9 mouse cellular contexts compared by ENCODE assay signal in the genomic region with DNA sequence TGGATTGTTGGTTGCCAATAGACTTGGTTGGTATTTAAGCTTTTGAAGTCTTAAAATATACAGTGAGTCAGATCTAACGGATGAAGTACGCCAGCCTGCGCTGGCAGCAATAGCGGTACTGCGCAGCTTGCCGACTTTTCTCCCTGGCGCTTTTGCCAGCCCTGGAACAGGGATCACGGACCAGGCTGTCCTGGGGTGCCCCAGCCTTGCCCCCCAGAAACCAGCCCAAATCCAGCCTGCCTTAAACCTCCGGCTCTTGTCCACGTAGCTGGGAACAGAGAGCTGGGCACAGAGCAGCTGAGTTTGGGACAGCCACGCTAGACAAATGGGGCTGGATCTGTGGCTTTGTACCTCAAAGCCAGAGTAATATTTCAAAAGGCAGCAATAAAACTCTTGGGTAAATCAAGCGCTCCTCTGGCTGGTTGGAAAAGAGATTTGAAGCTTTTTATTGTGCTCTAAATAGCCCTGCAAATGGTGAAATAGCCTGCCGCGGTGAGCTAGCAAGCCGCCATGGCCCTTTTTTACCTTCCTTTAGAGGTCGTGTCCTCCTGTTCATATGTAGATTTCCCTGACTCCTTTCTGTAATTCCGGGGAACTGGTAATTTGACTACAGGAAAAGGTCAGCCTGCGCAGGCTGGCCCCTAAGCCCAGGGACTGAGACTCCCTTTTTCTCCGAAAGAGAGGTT. TPM values are rescaled to one million over a fixed set of nuclear protein-coding genes. Genes with fewer than 3 reads are reported as not detected.
DNase-seq lines count a peak whose midpoint lies in the region; ATAC-seq lines count a peak whose summit lies in the region.
"Had no signal": no experiment of that assay in that cellular context is flagged by ENCODE, and none has a peak within 500 bp of the region (broad histone marks: within the 10 kb centered on the region; RNA-seq: fewer than 3 reads in every experiment).

No protein-coding gene starts in this region.

- H3K4me3 ChIP-seq in midbrain, embryonic 14.5 days (replicated peaks; ENCODE audit: low read depth, low read length) = no peak overlapping the region
- H3K4me3 ChIP-seq in midbrain, embryonic 16.5 days (ENCODE audit: low read depth, low read length) = no peak overlapping the region
- H3K4me3 ChIP-seq in limb, embryonic 12.5 days (replicated peaks) = peak overlapping the region; percentile 34
- H3K4me3 ChIP-seq in neural tube, embryonic 11.5 days (ENCODE audit: low read depth, low read length) = peak overlapping the region; percentile 33
- H3K4me3 ChIP-seq: embryonic facial prominence, embryonic 15.5 days had no signal

- no peak overlapping the region for H3K27ac ChIP-seq in midbrain, embryonic 14.5 days (replicated peaks; ENCODE audit: low read depth, low read length)
- no peak overlapping the region for H3K27ac ChIP-seq in midbrain, embryonic 16.5 days (ENCODE audit: low read length)
- H3K27ac ChIP-seq in limb, embryonic 12.5 days = 0 out of 2 replicates have a peak overlapping the region, but pooled peaks have one; percentile 35
- peak overlapping the region; percentile 99 for H3K27ac ChIP-seq in neural tube, embryonic 11.5 days (ENCODE audit: low read depth, low read length)
- H3K27ac ChIP-seq: embryonic facial prominence, embryonic 15.5 days had no signal

- under 1% methylated on average over 19 of the region's 19 CpGs for WGBS in midbrain, embryonic 14.5 days
- WGBS in midbrain, embryonic 16.5 days = 1% methylated on average over 19 of the region's 19 CpGs
- under 1% methylated on average over 19 of the region's 19 CpGs for WGBS in limb, embryonic 12.5 days
- under 1% methylated on average over 19 of the region's 19 CpGs for WGBS in neural tube, embryonic 11.5 days

- DNase-seq in cerebellum, postnatal 10 days = peak; percentile 51 to 59
- DNase-seq in cerebellum, adult 9-10 months = no peak
- peak; percentile 43 for DNase-seq in midbrain, embryonic 14.5 days
- DNase-seq in heart, postnatal 4 days = peak; percentile 21
- peak; percentile 76 for DNase-seq in neural tube, embryonic 11.5 days (ENCODE audit: low spot score)
- no peak for DNase-seq in gastrocnemius, postnatal 14 days

- no peak overlapping the region for H3K9ac ChIP-seq in midbrain, embryonic 14.5 days (replicated peaks; ENCODE audit: low read length)
- H3K9ac ChIP-seq in midbrain, embryonic 16.5 days (ENCODE audit: low read depth, low read length) = no peak overlapping the region
- H3K9ac ChIP-seq in limb, embryonic 12.5 days (replicated peaks) = peak overlapping the region; percentile 44
- H3K9ac ChIP-seq in neural tube, embryonic 11.5 days (ENCODE audit: low read length) = peak overlapping the region; percentile 85
- H3K9ac ChIP-seq: embryonic facial prominence, embryonic 15.5 days had no signal

- H3K36me3 ChIP-seq in midbrain, embryonic 14.5 days (ENCODE audit: control insufficient read depth, insufficient read depth, low read length) = no peaks in the 10 kb centered on the region
- H3K36me3 ChIP-seq in midbrain, embryonic 16.5 days (ENCODE audit: control insufficient read depth, insufficient read depth, low read length) = no peaks in the 10 kb centered on the region
- H3K36me3 ChIP-seq in limb, embryonic 12.5 days = no peaks in the 10 kb centered on the region
- H3K36me3 ChIP-seq in neural tube, embryonic 11.5 days (ENCODE audit: control insufficient read depth, insufficient read depth, low read length) = no peaks in the 10 kb centered on the region
- H3K36me3 ChIP-seq: embryonic facial prominence, embryonic 15.5 days had no signal

- H3K4me2 ChIP-seq in midbrain, embryonic 14.5 days (ENCODE audit: low read length) = no peak overlapping the region
- H3K4me2 ChIP-seq in midbrain, embryonic 16.5 days (ENCODE audit: low read length) = no peak overlapping the region
- peak overlapping the region; percentile 64 for H3K4me2 ChIP-seq in limb, embryonic 12.5 days
- peak overlapping the region; percentile 90 for H3K4me2 ChIP-seq in neural tube, embryonic 11.5 days (ENCODE audit: low read depth)
- H3K4me2 ChIP-seq: embryonic facial prominence, embryonic 15.5 days had no signal

- no peaks in the 10 kb centered on the region for H3K9me3 ChIP-seq in midbrain, embryonic 14.5 days (ENCODE audit: control insufficient read depth, low read length)
- no peaks in the 10 kb centered on the region for H3K9me3 ChIP-seq in midbrain, embryonic 16.5 days (replicated peaks; ENCODE audit: control insufficient read depth, low read length, poor library complexity, severe bottlenecking)
- no peaks in the 10 kb centered on the region for H3K9me3 ChIP-seq in limb, embryonic 12.5 days
- no peaks in the 10 kb centered on the region for H3K9me3 ChIP-seq in neural tube, embryonic 11.5 days (ENCODE audit: control insufficient read depth, low read length)
- H3K9me3 ChIP-seq: embryonic facial prominence, embryonic 15.5 days had no signal

- no peaks in the 10 kb centered on the region for H3K4me1 ChIP-seq in midbrain, embryonic 14.5 days (ENCODE audit: control insufficient read depth, insufficient read depth, low read length)
- no peaks in the 10 kb centered on the region for H3K4me1 ChIP-seq in midbrain, embryonic 16.5 days (ENCODE audit: control insufficient read depth, insufficient read depth, low read length)
- peaks cover 18% of the 10 kb centered on the region for H3K4me1 ChIP-seq in limb, embryonic 12.5 days (replicated peaks)
- peaks cover 56% of the 10 kb centered on the region for H3K4me1 ChIP-seq in neural tube, embryonic 11.5 days (ENCODE audit: control insufficient read depth, insufficient read depth, low read length)
- H3K4me1 ChIP-seq: embryonic facial prominence, embryonic 15.5 days had no signal

- ATAC-seq in midbrain, embryonic 14.5 days (ENCODE audit: low FRiP score, low TSS enrichment) = no peak
- ATAC-seq in midbrain, embryonic 16.5 days = no peak
- ATAC-seq in limb, embryonic 12.5 days (ENCODE audit: insufficient number of reproducible peaks, insufficient read depth, low FRiP score, low TSS enrichment, low read depth) = peak; percentile 52; the same call in 1 of the 2 replicates
- peak; percentile 83 for ATAC-seq in neural tube, embryonic 11.5 days (ENCODE audit: insufficient read depth, low FRiP score, low TSS enrichment)

- H3K27me3 ChIP-seq in midbrain, embryonic 14.5 days (ENCODE audit: control insufficient read depth, insufficient read depth, low read length) = peaks cover 88% of the 10 kb centered on the region
- peaks cover 64% of the 10 kb centered on the region for H3K27me3 ChIP-seq in midbrain, embryonic 16.5 days (ENCODE audit: control insufficient read depth, insufficient read depth, low read depth, low read length)
- H3K27me3 ChIP-seq in limb, embryonic 12.5 days = peaks cover 53% of the 10 kb centered on the region
- H3K27me3 ChIP-seq in neural tube, embryonic 11.5 days (ENCODE audit: control insufficient read depth, insufficient read depth, low read length) = no peaks in the 10 kb centered on the region

- intact Hi-C loops in gastrocnemius, postnatal 14 days (cut with DNase I; ENCODE audit: low total_unique reads) = loop anchor here (10.0 kb wide), 2 partner anchors 131 to 821 kb away; no protein-coding TSS in a partner anchor

RNA-seq across cellular contexts. Expression of gene Skap2, which starts 6.2 kb away (rescaled TPM):
- polyA plus RNA-seq in midbrain, embryonic 14.5 days (2014; fragmentation: Nextera tagmentation; extraction: Ambion mirVana) = 4.5 and 5.8 TPM in 2 replicates
- 4.8 and 7.0 TPM in 2 replicates for polyA plus RNA-seq in midbrain, embryonic 16.5 days (2015; fragmentation: Nextera tagmentation; extraction: Ambion mirVana)
- 10 to 100 TPM in 1 of 2 experiments, 1 to 10 TPM in 1; 9.5 to 11.8 TPM for total RNA-seq in heart, postnatal 4 days (2021)
- polyA plus RNA-seq in limb, embryonic 12.5 days (2016; fragmentation: Nextera tagmentation; extraction: Ambion mirVana) = 14.4 and 14.6 TPM in 2 replicates
- polyA plus RNA-seq in neural tube, embryonic 11.5 days (2014; fragmentation: Nextera tagmentation; extraction: Ambion mirVana) = 70.1 and 71.8 TPM in 2 replicates
- 1 to 10 TPM; 4.6 to 4.8 TPM for total RNA-seq in gastrocnemius, postnatal 14 days (2021)

Comparison
In these comparisons a context has a peak if more than half of its experiments do, and no peak if none do; other contexts are left out.
1. DNase-seq: peak in cerebellum, postnatal 10 days (2 of 2), midbrain, embryonic 14.5 days (single experiment), heart, postnatal 4 days (single experiment) and neural tube, embryonic 11.5 days (single experiment); none in cerebellum, adult 9-10 months (single experiment) and gastrocnemius, postnatal 14 days (single experiment).
2. ATAC-seq: peak in limb, embryonic 12.5 days (single experiment) and neural tube, embryonic 11.5 days (single experiment); none in midbrain, embryonic 14.5 days (single experiment) and midbrain, embryonic 16.5 days (single experiment).
3. H3K27ac ChIP-seq: peak in limb, embryonic 12.5 days (single experiment) and neural tube, embryonic 11.5 days (single experiment); none in midbrain, embryonic 14.5 days (single experiment) and midbrain, embryonic 16.5 days (single experiment).
4. H3K4me2 ChIP-seq: peak in limb, embryonic 12.5 days (single experiment) and neural tube, embryonic 11.5 days (single experiment); none in midbrain, embryonic 14.5 days (single experiment) and midbrain, embryonic 16.5 days (single experiment).
5. H3K4me3 ChIP-seq: peak in limb, embryonic 12.5 days (single experiment) and neural tube, embryonic 11.5 days (single experiment); none in midbrain, embryonic 14.5 days (single experiment) and midbrain, embryonic 16.5 days (single experiment).
6. H3K9ac ChIP-seq: peak in limb, embryonic 12.5 days (single experiment) and neural tube, embryonic 11.5 days (single experiment); none in midbrain, embryonic 14.5 days (single experiment) and midbrain, embryonic 16.5 days (single experiment).